Mouse (Mus musculus): ENCODE measurements around the gene Zgrf1.

Zgrf1 gene

GRCm38 (mm10) chr3:127544610-127545121 is 8.6 kb upstream of the Zgrf1 start:
- Histone ChIP-seq H3K9me3 (ENCODE audit: low read length) (no peaks in the 10 kb centered on the region), H3K4me3 (replicated peaks; ENCODE audit: low read length) (peak overlapping the region; percentile 13; the same call in 1 of the 2 replicates), H3K4me1 (replicated peaks; ENCODE audit: low read depth, low read length) (peaks cover 31% of the 10 kb centered on the region), H3K36me3 (ENCODE audit: insufficient read depth, low read length) (peaks cover 51% of the 10 kb centered on the region), H3K27me3 (ENCODE audit: insufficient read depth, low read length) (no peaks in the 10 kb centered on the region)
- TF ChIP-seq NANOG (IDR thresholded peaks at IDR 0.05; ENCODE audit: borderline replicate concordance, low read length), result peak; percentile 96
- TF ChIP-seq POU5F1 (IDR thresholded peaks at IDR 0.05; ENCODE audit: borderline replicate concordance, low read length), result 0 out of 2 replicates have a peak, but pooled peaks have one; percentile 15
- no peak for TF ChIP-seq CTCF (conservative IDR thresholded peaks at IDR 0.05; ENCODE audit: low read length)

GRCm38 (mm10) chr3:127547882-127548281 is 5.4 kb upstream of the Zgrf1 start:
- Histone ChIP-seq H3K4me1 (replicated peaks; ENCODE audit: low read depth, low read length) (peaks cover 32% of the 10 kb centered on the region), H3K27me3 (ENCODE audit: insufficient read depth, low read length) (no peaks in the 10 kb centered on the region), H3K4me3 (replicated peaks; ENCODE audit: low read length) (no peak overlapping the region), H3K36me3 (ENCODE audit: insufficient read depth, low read length) (peaks cover 31% of the 10 kb centered on the region), H3K9me3 (ENCODE audit: low read length) (no peaks in the 10 kb centered on the region)
- TF ChIP-seq CTCF (conservative IDR thresholded peaks at IDR 0.05; ENCODE audit: low read length) (no peak), NANOG (IDR thresholded peaks at IDR 0.05; ENCODE audit: borderline replicate concordance, low read length) (no peak), POU5F1 (IDR thresholded peaks at IDR 0.05; ENCODE audit: borderline replicate concordance, low read length) (no peak)

DNA sequence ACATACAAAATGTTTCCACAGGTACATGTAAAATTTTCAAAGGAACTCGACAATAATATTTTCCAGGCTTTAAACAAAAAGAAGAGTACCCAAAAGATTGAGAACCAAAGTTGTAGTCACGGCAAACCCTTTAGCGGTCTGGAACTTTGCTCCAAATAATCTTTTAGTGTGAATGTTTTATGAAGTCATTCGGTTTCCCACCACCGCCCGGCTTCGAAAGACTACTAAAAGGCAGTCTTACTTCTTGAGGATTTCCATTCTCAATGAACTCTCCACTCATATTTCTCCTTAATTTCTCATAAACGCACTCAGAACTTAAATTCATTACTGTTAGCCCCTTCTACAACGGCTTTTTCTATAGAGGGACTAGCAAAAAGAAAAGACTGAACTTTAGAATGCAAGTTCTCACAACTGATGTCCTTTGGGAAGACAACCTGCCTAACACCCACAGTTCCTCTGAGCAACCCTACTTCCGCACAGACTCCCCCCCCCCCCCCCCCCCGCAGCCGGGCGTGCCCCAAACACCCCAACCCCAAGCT is 786 bp upstream of the Zgrf1 start:
- H3K27me3 ChIP-seq (ENCODE audit: insufficient read depth, low read length), result no peaks in the 10 kb centered on the region
- TF ChIP-seq POU5F1 (IDR thresholded peaks at IDR 0.05; ENCODE audit: borderline replicate concordance, low read length) (no peak), CTCF (conservative IDR thresholded peaks at IDR 0.05; ENCODE audit: low read length) (no peak), NANOG (IDR thresholded peaks at IDR 0.05; ENCODE audit: borderline replicate concordance, low read length) (no peak)

GRCm38 (mm10) chr3:127553720-127554043 is 393 bp downstream of the Zgrf1 start:
- Histone ChIP-seq H3K9me3 (ENCODE audit: low read length) (no peaks in the 10 kb centered on the region), H3K4me3 (replicated peaks; ENCODE audit: low read length) (peak overlapping the region; percentile 96)
- TF ChIP-seq CTCF (conservative IDR thresholded peaks at IDR 0.05; ENCODE audit: low read length) (no peak), NANOG (IDR thresholded peaks at IDR 0.05; ENCODE audit: borderline replicate concordance, low read length) (no peak), POU5F1 (IDR thresholded peaks at IDR 0.05; ENCODE audit: borderline replicate concordance, low read length) (no peak)

More for the DNA sequence above, 786 bp upstream of the Zgrf1 start:
- peak overlapping the region; percentile 96 for H3K4me3 ChIP-seq (replicated peaks; ENCODE audit: low read length)
- H3K36me3 ChIP-seq (ENCODE audit: insufficient read depth, low read length), result peaks cover 20% of the 10 kb centered on the region
- no peaks in the 10 kb centered on the region for H3K9me3 ChIP-seq (ENCODE audit: low read length)
- H3K4me1 ChIP-seq (replicated peaks; ENCODE audit: low read depth, low read length), result peaks cover 24% of the 10 kb centered on the region

DNA sequence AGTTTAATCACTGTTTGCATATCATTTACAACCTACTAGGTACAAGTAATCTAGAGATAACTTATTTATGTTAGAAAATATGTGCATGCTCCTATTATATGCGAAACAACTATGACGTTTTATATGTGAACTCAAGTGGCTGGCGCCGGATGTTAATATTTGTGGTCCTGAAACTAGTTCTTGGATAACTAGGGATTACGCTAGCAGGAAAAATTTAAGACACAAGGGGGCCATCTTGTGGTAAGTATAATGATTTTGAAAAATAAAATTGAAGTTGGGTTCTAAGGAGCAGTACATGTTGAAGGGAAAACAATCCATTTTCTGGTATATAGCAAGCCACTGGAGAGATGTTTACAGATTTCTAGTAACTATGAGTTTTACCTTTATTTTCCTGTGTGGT is 1.4 kb downstream of the Zgrf1 start:
- Histone ChIP-seq H3K4me3 (replicated peaks; ENCODE audit: low read length) (peak overlapping the region; percentile 96), H3K36me3 (ENCODE audit: insufficient read depth, low read length) (peaks cover 31% of the 10 kb centered on the region), H3K9me3 (ENCODE audit: low read length) (no peaks in the 10 kb centered on the region), H3K27me3 (ENCODE audit: insufficient read depth, low read length) (no peaks in the 10 kb centered on the region), H3K4me1 (replicated peaks; ENCODE audit: low read depth, low read length) (peaks cover 20% of the 10 kb centered on the region)
- TF ChIP-seq POU5F1 (IDR thresholded peaks at IDR 0.05; ENCODE audit: borderline replicate concordance, low read length), result no peak
- TF ChIP-seq NANOG (IDR thresholded peaks at IDR 0.05; ENCODE audit: borderline replicate concordance, low read length), result no peak
- TF ChIP-seq CTCF (conservative IDR thresholded peaks at IDR 0.05; ENCODE audit: low read length), result no peak

More at GRCm38 (mm10) chr3:127553720-127554043, 393 bp downstream of the Zgrf1 start:
- peaks cover 20% of the 10 kb centered on the region for H3K4me1 ChIP-seq (replicated peaks; ENCODE audit: low read depth, low read length)
- peaks cover 21% of the 10 kb centered on the region for H3K36me3 ChIP-seq (ENCODE audit: insufficient read depth, low read length)
- no peaks in the 10 kb centered on the region for H3K27me3 ChIP-seq (ENCODE audit: insufficient read depth, low read length)

DNA sequence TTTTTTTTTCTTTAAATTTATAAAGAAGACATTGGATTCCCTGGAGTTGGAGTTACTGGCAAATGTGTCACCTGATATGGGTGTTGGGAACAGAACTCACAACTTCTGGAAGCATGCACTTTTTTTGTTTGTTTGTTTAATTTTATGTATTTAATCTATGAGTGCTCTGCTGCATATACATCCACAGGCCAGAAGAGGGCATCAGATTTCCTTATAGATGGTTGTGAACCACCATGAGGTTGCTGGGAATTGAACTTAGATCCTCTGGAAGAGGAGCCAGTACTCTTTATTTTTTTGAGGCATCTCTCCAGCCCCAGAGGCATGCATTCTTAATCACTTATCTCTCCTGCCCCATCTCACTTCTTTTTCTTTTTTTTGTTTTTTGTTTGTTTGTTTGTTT is 4.9 kb downstream of the Zgrf1 start:
- Histone ChIP-seq H3K4me3 (replicated peaks; ENCODE audit: low read length) (no peak overlapping the region), H3K36me3 (ENCODE audit: insufficient read depth, low read length) (peaks cover 61% of the 10 kb centered on the region), H3K9me3 (ENCODE audit: low read length) (no peaks in the 10 kb centered on the region), H3K4me1 (replicated peaks; ENCODE audit: low read depth, low read length) (peaks cover 13% of the 10 kb centered on the region), H3K27me3 (ENCODE audit: insufficient read depth, low read length) (no peaks in the 10 kb centered on the region)
- TF ChIP-seq NANOG (IDR thresholded peaks at IDR 0.05; ENCODE audit: borderline replicate concordance, low read length), result no peak
- TF ChIP-seq CTCF (conservative IDR thresholded peaks at IDR 0.05; ENCODE audit: low read length), result 0 out of 2 replicates have a peak, but pooled peaks have one; percentile 6

DNA sequence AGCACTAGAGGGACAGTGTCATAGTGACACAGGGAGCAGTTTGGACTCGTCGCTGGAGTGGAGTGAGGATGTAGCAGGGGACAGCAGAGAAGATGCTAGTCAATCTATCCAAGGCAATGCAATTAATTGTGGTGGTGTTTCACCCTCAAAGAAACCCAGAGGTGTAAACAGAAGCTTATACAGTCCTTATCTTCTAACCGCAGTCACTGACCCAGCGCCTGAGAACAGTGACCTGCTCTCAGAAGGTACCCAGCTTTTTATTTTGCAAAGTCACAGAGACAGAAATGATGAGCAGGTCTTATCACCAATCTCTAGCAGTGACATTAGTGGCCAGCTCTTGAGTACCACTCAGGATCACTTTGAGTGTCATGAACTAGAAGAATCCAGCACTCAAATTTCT is 9.7 kb downstream of the Zgrf1 start:
- H3K4me3 ChIP-seq (replicated peaks; ENCODE audit: low read length), result no peak overlapping the region

DNA sequence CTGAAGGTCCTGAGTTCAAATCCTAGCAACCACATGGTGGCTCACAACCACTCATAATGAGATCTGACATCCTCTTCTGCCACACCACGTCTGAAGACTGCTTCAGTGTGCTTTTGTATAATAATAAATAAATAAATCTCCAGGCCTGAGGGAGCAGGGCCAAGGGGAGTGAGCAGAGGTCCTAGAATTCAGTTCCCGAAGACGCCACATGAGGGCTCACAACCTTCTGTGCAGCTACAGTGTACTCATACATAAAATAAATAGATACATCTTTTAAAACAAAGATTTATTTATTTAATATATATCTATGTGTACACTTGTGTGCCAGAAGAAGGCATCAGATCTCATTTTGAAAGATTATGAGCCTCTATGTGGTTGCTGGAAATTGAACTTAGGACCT is 11.8 kb downstream of the Zgrf1 start:
- Histone ChIP-seq H3K27me3 (ENCODE audit: insufficient read depth, low read length) (no peaks in the 10 kb centered on the region), H3K4me1 (replicated peaks; ENCODE audit: low read depth, low read length) (no peaks in the 10 kb centered on the region), H3K36me3 (ENCODE audit: insufficient read depth, low read length) (peaks cover 78% of the 10 kb centered on the region), H3K4me3 (replicated peaks; ENCODE audit: low read length) (no peak overlapping the region), H3K9me3 (ENCODE audit: low read length) (no peaks in the 10 kb centered on the region)
- no peak for TF ChIP-seq NANOG (IDR thresholded peaks at IDR 0.05; ENCODE audit: borderline replicate concordance, low read length)
- TF ChIP-seq CTCF (conservative IDR thresholded peaks at IDR 0.05; ENCODE audit: low read length), result no peak
- TF ChIP-seq POU5F1 (IDR thresholded peaks at IDR 0.05; ENCODE audit: borderline replicate concordance, low read length), result no peak

More for the DNA sequence above, 9.7 kb downstream of the Zgrf1 start:
- Histone ChIP-seq H3K27me3 (ENCODE audit: insufficient read depth, low read length) (no peaks in the 10 kb centered on the region), H3K36me3 (ENCODE audit: insufficient read depth, low read length) (peaks cover 72% of the 10 kb centered on the region), H3K9me3 (ENCODE audit: low read length) (no peaks in the 10 kb centered on the region), H3K4me1 (replicated peaks; ENCODE audit: low read depth, low read length) (no peaks in the 10 kb centered on the region)
- TF ChIP-seq NANOG (IDR thresholded peaks at IDR 0.05; ENCODE audit: borderline replicate concordance, low read length) (no peak), CTCF (conservative IDR thresholded peaks at IDR 0.05; ENCODE audit: low read length) (no peak), POU5F1 (IDR thresholded peaks at IDR 0.05; ENCODE audit: borderline replicate concordance, low read length) (no peak)

DNA sequence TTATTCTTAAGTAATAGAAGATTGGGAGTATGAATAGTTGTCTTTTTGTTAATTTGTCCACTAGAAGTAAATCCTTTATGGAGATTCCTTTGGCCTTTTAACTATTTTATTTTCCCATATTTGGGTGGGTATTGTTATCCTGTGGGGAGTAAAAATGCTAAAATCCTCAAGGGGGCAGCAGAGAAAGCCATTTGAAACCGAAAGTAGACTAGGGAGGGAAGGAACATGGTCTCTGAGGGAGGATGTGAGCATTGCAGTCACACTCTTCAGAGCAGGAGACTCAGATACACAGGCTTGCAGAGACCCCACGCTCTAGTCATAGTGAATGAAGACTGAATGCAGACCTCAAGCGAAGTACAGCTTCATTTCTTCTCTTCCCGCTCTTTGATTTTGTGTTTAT is 19.3 kb downstream of the Zgrf1 start:
- TF ChIP-seq POU5F1 (IDR thresholded peaks at IDR 0.05; ENCODE audit: borderline replicate concordance, low read length), result no peak
- no peak for TF ChIP-seq NANOG (IDR thresholded peaks at IDR 0.05; ENCODE audit: borderline replicate concordance, low read length)
- TF ChIP-seq CTCF (conservative IDR thresholded peaks at IDR 0.05; ENCODE audit: low read length), result peak; percentile 68
- H3K36me3 ChIP-seq (ENCODE audit: insufficient read depth, low read length), result peaks cover 74% of the 10 kb centered on the region
- no peaks in the 10 kb centered on the region for H3K4me1 ChIP-seq (replicated peaks; ENCODE audit: low read depth, low read length)
- no peak overlapping the region for H3K4me3 ChIP-seq (replicated peaks; ENCODE audit: low read length)
- no peaks in the 10 kb centered on the region for H3K9me3 ChIP-seq (ENCODE audit: low read length)
- H3K27me3 ChIP-seq (ENCODE audit: insufficient read depth, low read length), result no peaks in the 10 kb centered on the region
